Mouse (Mus musculus): ENCODE measurements around the gene Kcnh1.

Gene Kcnh1

GRCm38 (mm10) chr1:192268878-192269277 is 78.3 kb downstream of the Kcnh1 start:
- DNase-seq (ENCODE audit: low read depth, low spot score), result no peak

GRCm38 (mm10) chr1:192269911-192270310 is 79.3 kb downstream of the Kcnh1 start:
- DNase-seq (ENCODE audit: low read depth, low spot score), result no peak

- DNase-seq (ENCODE audit: low read depth, low spot score), result no peak
Observed at GRCm38 (mm10) chr1:192277801-192278385, 87.3 kb downstream of the Kcnh1 start.

GRCm38 (mm10) chr1:192284340-192284739 is 93.8 kb downstream of the Kcnh1 start:
- DNase-seq (ENCODE audit: low read depth, low spot score), result no peak

- DNase-seq (ENCODE audit: low read depth, low spot score), result no peak
Observed at GRCm38 (mm10) chr1:192284950-192285349, 94.4 kb downstream of the Kcnh1 start.

GRCm38 (mm10) chr1:192288456-192288855 is 97.9 kb downstream of the Kcnh1 start:
- no peak for DNase-seq (ENCODE audit: low read depth, low spot score)

- no peak for DNase-seq (ENCODE audit: low read depth, low spot score)
Observed at GRCm38 (mm10) chr1:192291286-192291685, 100.7 kb downstream of the Kcnh1 start.

GRCm38 (mm10) chr1:192293391-192293790 is 102.8 kb downstream of the Kcnh1 start:
- no peak for DNase-seq (ENCODE audit: low read depth, low spot score)

GRCm38 (mm10) chr1:192293921-192294320 is 103.3 kb downstream of the Kcnh1 start:
- DNase-seq (ENCODE audit: low read depth, low spot score), result no peak

- no peak for DNase-seq (ENCODE audit: low read depth, low spot score)
Observed at GRCm38 (mm10) chr1:192295243-192295860, 104.8 kb downstream of the Kcnh1 start.

- no peak for DNase-seq (ENCODE audit: low read depth, low spot score)
Observed at GRCm38 (mm10) chr1:192295902-192296301, 105.3 kb downstream of the Kcnh1 start.

- no peak for DNase-seq (ENCODE audit: low read depth, low spot score)
Observed at GRCm38 (mm10) chr1:192297481-192298128, 107.0 kb downstream of the Kcnh1 start.

GRCm38 (mm10) chr1:192300417-192300816 is 109.8 kb downstream of the Kcnh1 start:
- no peak for DNase-seq (ENCODE audit: low read depth, low spot score)

GRCm38 (mm10) chr1:192303615-192304014 is 113.0 kb downstream of the Kcnh1 start:
- no peak for DNase-seq (ENCODE audit: low read depth, low spot score)

- no peak for DNase-seq (ENCODE audit: low read depth, low spot score)
Observed at GRCm38 (mm10) chr1:192305155-192305554, 114.6 kb downstream of the Kcnh1 start.

GRCm38 (mm10) chr1:192307055-192307454 is 116.5 kb downstream of the Kcnh1 start:
- DNase-seq (ENCODE audit: low read depth, low spot score), result no peak

- no peak for DNase-seq (ENCODE audit: low read depth, low spot score)
Observed at GRCm38 (mm10) chr1:192311298-192311697, 120.7 kb downstream of the Kcnh1 start.

- DNase-seq (ENCODE audit: low read depth, low spot score), result no peak
Observed at GRCm38 (mm10) chr1:192311851-192312438, 121.4 kb downstream of the Kcnh1 start.

- DNase-seq (ENCODE audit: low read depth, low spot score), result no peak
Observed at GRCm38 (mm10) chr1:192312446-192312845, 121.9 kb downstream of the Kcnh1 start.

- DNase-seq (ENCODE audit: low read depth, low spot score), result no peak
Observed at GRCm38 (mm10) chr1:192312998-192313397, 122.4 kb downstream of the Kcnh1 start.

- no peak for DNase-seq (ENCODE audit: low read depth, low spot score)
Observed at GRCm38 (mm10) chr1:192313571-192313972, 123.0 kb downstream of the Kcnh1 start.

GRCm38 (mm10) chr1:192314044-192314443 is 123.5 kb downstream of the Kcnh1 start:
- no peak for DNase-seq (ENCODE audit: low read depth, low spot score)

Data from CD4-positive, CD25-positive, alpha-beta regulatory T cell, adult 2 months (primary cell).